Mouse (Mus musculus) forebrain, postnatal 0 days (tissue): ENCODE results near the gene Sox13. TPM values are rescaled to one million over a fixed set of nuclear protein-coding genes. Genes with fewer than 3 reads are reported as not detected.

Source experiments
- ATAC-seq: fragments of 200-750 bp; cut with Nextera tagmentation; 2 replicates; pipeline ENCODE4 v1.8.0; 2017; ENCODE audit warnings: mild to moderate bottlenecking, moderate library complexity
- DNase-seq: peaks from one replicate; pipeline ENCODE4 v3.0.0-alpha.2; 2015
- H3K27ac ChIP-seq: fragments of 300-500 bp; sonication (generic); 2 replicates; pipeline ENCODE4 v1.5.1; 2014; ENCODE audit warnings: low read depth, mild to moderate bottlenecking, antibody characterized with exemption, low read length, moderate library complexity, mixed read lengths
- H3K27me3 ChIP-seq: fragments of 300-500 bp; sonication (generic); 2 replicates; pipeline ENCODE4 v1.6.1; 2014; ENCODE audit warnings: mild to moderate bottlenecking, low read length, mixed read lengths; ENCODE audit not compliant: insufficient read depth
- H3K36me3 ChIP-seq: fragments of 300-500 bp; sonication (generic); 2 replicates; pipeline ENCODE4 v1.6.1; 2014; ENCODE audit warnings: mild to moderate bottlenecking, moderate library complexity; ENCODE audit not compliant: insufficient read depth
- H3K4me1 ChIP-seq: fragments of 300-500 bp; sonication (generic); 2 replicates; pipeline ENCODE4 v1.6.1; 2014; ENCODE audit warnings: antibody characterized with exemption; ENCODE audit not compliant: insufficient read depth
- H3K4me2 ChIP-seq: fragments of 300-500 bp; sonication (generic); 2 replicates; pipeline ENCODE4 v1.6.1; 2014; ENCODE audit warnings: low read depth, mild to moderate bottlenecking, moderate library complexity
- H3K4me3 ChIP-seq: fragments of 300-500 bp; sonication (generic); 2 replicates; pipeline ENCODE4 v1.5.1; 2014; ENCODE audit warnings: low read depth, low read length, mixed read lengths
- H3K9ac ChIP-seq: fragments of 300-500 bp; sonication (generic); 2 replicates; pipeline ENCODE4 v1.6.1; 2014; ENCODE audit warnings: mild to moderate bottlenecking
- H3K9me3 ChIP-seq: fragments of 300-500 bp; sonication (generic); 2 replicates; pipeline ENCODE4 v1.6.1; 2016; ENCODE audit warnings: low read length
- CTCF ChIP-seq: sonication (generic); IDR thresholded peaks from 2 replicates; pipeline ENCODE4 v1.5.1; 2016; ENCODE audit warnings: antibody characterized with exemption, control low read depth, low read depth
- WGBS: fragments of 180-500 bp; shearing (Covaris S2); extraction: QIAGEN DNeasy Blood & Tissue Kit; methylation state at CpG from one replicate; pipeline ENCODE4 v1.1.7; 2014; 5-methylcytosine and 5-hydroxymethylcytosine counted together
- polyA plus RNA-seq: library from polyadenylated mRNA; unstranded; fragments of >200 nt; fragmentation: Nextera tagmentation; extraction: Ambion mirVana; gene quantifications from 2 replicates; pipeline ENCODE4 v1.2.1, GENCODE M21; 2015
- total RNA-seq: library from RNA; depleted of rRNA; stranded (reverse); fragments of >200 nt; gene quantifications from 2 replicates; pipeline ENCODE4 v1.2.3, GENCODE M21; 2014

Sox13 gene
- total and polyA plus RNA-seq, 2 experiments from 2014 or later: 3.0 to 9.7 TPM

- 64% methylated on average over 14 of the region's 14 CpGs for WGBS
- no peaks in the 10 kb centered on the region for H3K27me3 ChIP-seq
- H3K27ac ChIP-seq: no peak overlapping the region
- DNase-seq (peak; percentile 66), ATAC-seq (no peak)
- H3K4me2 ChIP-seq: no peak overlapping the region
- no peak overlapping the region for H3K4me3 ChIP-seq
- H3K36me3 ChIP-seq: no peaks in the 10 kb centered on the region; the same call in 1 of the 2 replicates
- no peak overlapping the region for H3K9ac ChIP-seq
- H3K9me3 ChIP-seq: no peaks in the 10 kb centered on the region
- H3K4me1 ChIP-seq: no peaks in the 10 kb centered on the region
- peak; percentile 81 for TF ChIP-seq CTCF
These were observed 43.7 kb downstream of the Sox13 start for GRCm38 (mm10) chr1:133380347-133381065.

- no peak overlapping the region for H3K27ac ChIP-seq
- no peaks in the 10 kb centered on the region for H3K4me1 ChIP-seq
- no peak overlapping the region for H3K4me3 ChIP-seq
- ATAC-seq: no peak
- H3K27me3 ChIP-seq: no peaks in the 10 kb centered on the region
- H3K9me3 ChIP-seq: no peaks in the 10 kb centered on the region
- no peak for TF ChIP-seq CTCF
- no peak for DNase-seq
- no peak overlapping the region for H3K4me2 ChIP-seq
- WGBS: 82% methylated on average over 3 of the region's 3 CpGs
- no peak overlapping the region for H3K9ac ChIP-seq
- H3K36me3 ChIP-seq: no peaks in the 10 kb centered on the region; the same call in 1 of the 2 replicates
These were observed 44.2 kb downstream of the Sox13 start for GRCm38 (mm10) chr1:133379986-133380320.

GRCm38 (mm10) chr1:133379254-133379985, 44.8 kb downstream of the Sox13 start:
- H3K36me3 ChIP-seq: no peaks in the 10 kb centered on the region; the same call in 1 of the 2 replicates
- no peaks in the 10 kb centered on the region for H3K4me1 ChIP-seq
- H3K27ac ChIP-seq: no peak overlapping the region
- H3K4me3 ChIP-seq: no peak overlapping the region
- no peak for DNase-seq
- ATAC-seq: peak; percentile 21; the same call in 1 of the 2 replicates
- TF ChIP-seq CTCF: no peak
- H3K27me3 ChIP-seq: no peaks in the 10 kb centered on the region
- no peak overlapping the region for H3K4me2 ChIP-seq
- WGBS: 69% methylated on average over 10 of the region's 10 CpGs
- H3K9ac ChIP-seq: no peak overlapping the region
- no peaks in the 10 kb centered on the region for H3K9me3 ChIP-seq

- DNase-seq: no peak
- H3K27me3 ChIP-seq: no peaks in the 10 kb centered on the region
- 88% methylated on average over 5 of the region's 5 CpGs for WGBS
- no peak overlapping the region for H3K4me3 ChIP-seq
- no peaks in the 10 kb centered on the region for H3K9me3 ChIP-seq
- no peak for TF ChIP-seq CTCF
- no peaks in the 10 kb centered on the region for H3K4me1 ChIP-seq
- H3K4me2 ChIP-seq: no peak overlapping the region
- no peak for ATAC-seq
- no peak overlapping the region for H3K9ac ChIP-seq
- no peaks in the 10 kb centered on the region for H3K36me3 ChIP-seq
- no peak overlapping the region for H3K27ac ChIP-seq
These were observed 46.6 kb downstream of the Sox13 start for GRCm38 (mm10) chr1:133377547-133377946.

GRCm38 (mm10) chr1:133375696-133376346, 48.4 kb downstream of the Sox13 start:
- Histone ChIP-seq H3K36me3 (no peaks in the 10 kb centered on the region), H3K4me1 (no peaks in the 10 kb centered on the region), H3K27ac (no peak overlapping the region), H3K27me3 (no peaks in the 10 kb centered on the region), H3K9ac (no peak overlapping the region), H3K4me3 (no peak overlapping the region), H3K4me2 (no peak overlapping the region), H3K9me3 (no peaks in the 10 kb centered on the region)
- ATAC-seq (no peak), DNase-seq (no peak)
- TF ChIP-seq CTCF: no peak
- WGBS: 68% methylated on average over 10 of the region's 10 CpGs

- Histone ChIP-seq H3K9me3 (no peaks in the 10 kb centered on the region), H3K27ac (no peak overlapping the region), H3K4me2 (no peak overlapping the region), H3K27me3 (no peaks in the 10 kb centered on the region), H3K4me3 (no peak overlapping the region), H3K36me3 (no peaks in the 10 kb centered on the region; the same call in 1 of the 2 replicates), H3K4me1 (no peaks in the 10 kb centered on the region), H3K9ac (no peak overlapping the region)
- ATAC-seq (no peak), DNase-seq (no peak)
- TF ChIP-seq CTCF: no peak
- 79% methylated on average over 8 of the region's 8 CpGs for whole genome bisulfite sequencing
These were observed 52.1 kb downstream of the Sox13 start for GRCm38 (mm10) chr1:133372113-133372512.

- Histone ChIP-seq H3K4me1 (no peaks in the 10 kb centered on the region), H3K9me3 (no peaks in the 10 kb centered on the region), H3K36me3 (no peaks in the 10 kb centered on the region; the same call in 1 of the 2 replicates), H3K4me3 (no peak overlapping the region), H3K27ac (no peak overlapping the region), H3K27me3 (no peaks in the 10 kb centered on the region), H3K9ac (no peak overlapping the region), H3K4me2 (no peak overlapping the region)
- no peak for ATAC-seq
- WGBS: 89% methylated on average over 6 of the region's 6 CpGs
- DNase-seq: no peak
- TF ChIP-seq CTCF: no peak
These were observed 52.7 kb downstream of the Sox13 start for GRCm38 (mm10) chr1:133371431-133371830.
